Mouse (Mus musculus) urinary bladder, postnatal 0 days (tissue): Measurements from ENCODE around the gene Msantd2. TPM values are rescaled to one million over a fixed set of nuclear protein-coding genes. Genes with fewer than 3 reads are reported as not detected.

ENCODE experiments used
- polyA plus RNA-seq: library from polyadenylated mRNA; unstranded; fragments of >200 nt; fragmentation: Nextera tagmentation; extraction: Ambion mirVana; gene quantifications from 2 replicates; pipeline ENCODE4 v1.2.1, GENCODE M21; 2015

Gene Msantd2
- 6.8 and 7.4 TPM in 2 replicates for polyA plus RNA-seq

DNA sequence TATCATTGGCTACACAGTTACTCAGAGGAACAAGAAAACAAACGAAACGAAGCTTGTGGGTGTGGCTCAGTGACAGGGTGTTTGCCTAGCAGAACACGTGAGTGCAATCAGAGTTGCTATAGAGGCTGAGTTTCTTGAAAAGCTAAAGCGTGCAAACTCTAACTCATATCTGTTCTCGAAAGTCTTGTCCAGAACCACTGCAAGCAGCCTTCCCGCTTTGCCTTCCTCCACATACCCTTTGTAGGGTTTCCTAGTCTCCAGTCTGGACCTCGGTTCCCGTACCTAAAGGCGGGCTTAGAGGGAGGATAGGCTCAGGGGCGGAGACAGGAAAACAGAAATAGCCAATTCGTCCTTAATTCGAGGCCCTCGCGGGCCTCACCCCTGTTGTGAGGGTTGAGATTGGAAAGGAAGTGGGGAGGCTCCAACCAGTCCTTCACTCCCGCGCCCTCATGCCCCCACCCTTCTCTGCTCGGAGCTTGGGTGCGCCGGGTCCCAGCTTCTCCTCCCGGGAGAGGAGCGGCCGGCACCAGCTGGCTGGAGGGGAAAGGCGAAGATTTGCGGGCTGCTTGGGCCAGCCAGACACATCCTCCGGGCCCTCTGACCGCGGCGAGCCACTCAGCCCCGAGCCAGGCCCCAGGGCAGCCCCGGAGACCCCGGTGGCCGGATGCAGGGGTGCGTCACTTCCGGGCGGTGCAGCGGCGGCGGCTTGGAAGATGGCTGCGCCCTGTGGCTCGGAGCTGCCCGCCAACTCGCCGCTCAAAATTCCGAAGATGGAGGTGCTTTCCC lies at the start of gene Msantd2:
Msantd2 (plus strand) TSS at position 709 of the 786 bp plus-strand sequence.

DNA sequence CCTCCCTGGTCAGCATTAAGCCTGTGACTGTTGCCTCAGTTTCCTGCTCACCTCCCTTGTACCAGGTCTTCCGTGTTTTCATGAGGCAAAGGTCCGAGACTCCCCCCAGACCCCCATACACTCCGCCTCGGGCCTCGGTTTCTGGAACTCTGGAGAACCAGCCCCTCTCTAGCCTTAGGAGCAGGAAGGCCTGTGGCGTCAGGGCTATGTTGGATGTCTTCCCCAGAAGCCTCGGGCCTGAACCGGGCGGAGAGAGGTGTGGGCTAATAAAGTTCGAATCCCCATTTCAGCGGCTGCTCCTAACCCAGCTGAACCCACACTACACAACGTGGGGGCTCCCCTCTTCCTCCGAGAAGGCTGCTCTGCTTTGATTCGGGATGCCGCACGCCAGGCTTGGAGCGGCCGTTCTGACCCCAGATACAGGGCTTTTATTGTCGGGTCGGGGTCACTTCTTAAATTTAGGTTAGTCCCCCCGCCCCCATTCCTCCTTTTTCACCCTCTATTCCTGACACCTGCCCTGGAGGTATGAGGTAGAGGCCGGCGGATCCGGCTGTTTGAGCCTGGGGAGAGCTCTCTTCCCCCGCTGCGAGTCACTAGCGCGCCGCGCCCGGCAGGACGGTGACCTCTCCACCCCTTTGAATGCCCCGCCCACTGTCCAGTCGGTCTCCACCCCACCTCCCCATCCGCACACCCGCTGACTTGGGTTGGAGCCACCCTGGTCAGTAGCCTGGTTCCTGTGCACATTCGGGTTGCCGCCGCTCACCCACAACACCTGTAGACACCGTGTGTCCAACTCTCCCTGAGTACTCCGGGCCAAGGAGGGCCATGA lies 38.5 kb downstream of the Msantd2 start, which contains the start of gene Esam:
Esam (plus strand) TSS at position 683 of the 829 bp plus-strand sequence.

DNA sequence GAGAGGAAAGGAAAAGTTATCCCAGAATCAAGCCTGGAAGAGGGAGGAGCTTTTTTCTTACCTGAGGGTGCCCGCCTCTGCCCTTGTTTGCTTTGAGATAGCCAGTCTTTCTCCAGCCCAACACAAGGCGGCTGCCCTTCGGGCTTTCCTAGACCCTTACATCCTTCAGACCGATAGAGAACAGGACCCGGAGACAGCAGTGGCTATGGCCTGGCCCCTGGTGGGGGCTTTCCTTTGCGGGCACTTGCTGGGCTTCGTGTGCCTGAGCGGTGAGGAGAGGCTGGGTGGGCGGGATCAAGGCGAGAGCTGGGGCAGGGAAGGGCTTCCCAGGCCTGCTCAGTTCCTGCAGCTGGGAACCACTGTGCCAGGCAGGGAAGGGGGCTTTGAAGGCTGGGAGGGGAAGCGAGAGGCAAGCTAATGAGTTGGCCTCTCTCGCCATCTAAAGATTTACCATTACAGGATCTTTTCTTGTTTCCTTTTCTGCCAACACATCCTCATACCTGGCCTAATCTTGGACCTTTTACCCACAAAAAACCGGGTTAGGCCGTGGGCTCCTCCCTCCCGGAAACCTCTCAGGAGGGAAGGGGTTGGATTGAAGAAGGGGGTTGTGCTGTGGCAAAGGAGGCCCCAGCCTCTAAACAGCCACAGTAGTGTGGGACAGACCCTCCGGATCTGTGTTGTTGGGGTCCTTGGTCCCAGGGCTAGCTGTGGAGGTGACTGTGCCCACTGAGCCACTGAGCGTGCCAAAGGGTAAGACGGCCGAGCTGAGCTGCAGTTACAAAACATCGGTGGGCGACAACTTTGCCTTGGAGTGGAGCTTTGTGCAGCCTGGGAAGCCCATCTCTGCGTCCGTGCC lies 50.3 kb downstream of the Msantd2 start, which contains the start of gene Vsig2:
Vsig2 (plus strand) TSS at position 86 of the 856 bp plus-strand sequence.

DNA sequence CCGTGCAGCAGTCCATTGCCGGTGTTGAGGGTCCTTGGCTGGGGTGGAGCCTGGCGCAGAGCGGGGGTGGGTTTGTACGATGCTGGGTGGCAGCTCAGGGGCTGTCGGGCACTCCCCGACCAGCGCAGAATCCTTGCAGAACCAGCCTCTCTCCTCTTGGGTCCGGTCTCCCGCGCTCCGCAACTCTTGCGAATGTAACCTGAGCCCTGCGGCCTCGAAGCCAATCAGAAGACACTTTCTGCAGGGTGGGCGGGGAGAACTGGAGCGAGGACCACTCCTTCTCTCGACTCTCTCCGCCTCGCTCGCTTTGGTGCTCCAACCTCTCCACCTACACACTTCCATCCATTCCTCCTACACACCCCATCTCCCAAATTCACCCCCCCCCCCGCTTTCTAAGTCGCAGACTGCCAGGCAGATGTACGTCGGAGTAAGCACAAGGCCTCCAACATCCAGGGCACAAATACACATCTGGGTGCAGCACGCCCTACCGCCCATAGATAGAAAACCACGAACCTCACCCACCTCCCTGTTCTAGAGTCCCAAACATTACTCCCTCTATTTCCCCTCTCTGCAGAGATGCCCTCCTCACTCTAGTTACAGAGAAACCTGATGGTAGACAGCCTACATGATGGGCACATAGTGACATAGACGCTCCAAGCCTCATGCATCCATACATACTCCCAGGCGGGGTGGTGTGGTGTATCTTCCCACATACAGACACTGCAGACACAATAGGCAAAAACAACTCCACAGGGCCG lies 63.6 kb downstream of the Msantd2 start, which contains the start of gene Nrgn:
Nrgn (minus strand) TSS at position 369 of the 758 bp plus-strand sequence.

DNA sequence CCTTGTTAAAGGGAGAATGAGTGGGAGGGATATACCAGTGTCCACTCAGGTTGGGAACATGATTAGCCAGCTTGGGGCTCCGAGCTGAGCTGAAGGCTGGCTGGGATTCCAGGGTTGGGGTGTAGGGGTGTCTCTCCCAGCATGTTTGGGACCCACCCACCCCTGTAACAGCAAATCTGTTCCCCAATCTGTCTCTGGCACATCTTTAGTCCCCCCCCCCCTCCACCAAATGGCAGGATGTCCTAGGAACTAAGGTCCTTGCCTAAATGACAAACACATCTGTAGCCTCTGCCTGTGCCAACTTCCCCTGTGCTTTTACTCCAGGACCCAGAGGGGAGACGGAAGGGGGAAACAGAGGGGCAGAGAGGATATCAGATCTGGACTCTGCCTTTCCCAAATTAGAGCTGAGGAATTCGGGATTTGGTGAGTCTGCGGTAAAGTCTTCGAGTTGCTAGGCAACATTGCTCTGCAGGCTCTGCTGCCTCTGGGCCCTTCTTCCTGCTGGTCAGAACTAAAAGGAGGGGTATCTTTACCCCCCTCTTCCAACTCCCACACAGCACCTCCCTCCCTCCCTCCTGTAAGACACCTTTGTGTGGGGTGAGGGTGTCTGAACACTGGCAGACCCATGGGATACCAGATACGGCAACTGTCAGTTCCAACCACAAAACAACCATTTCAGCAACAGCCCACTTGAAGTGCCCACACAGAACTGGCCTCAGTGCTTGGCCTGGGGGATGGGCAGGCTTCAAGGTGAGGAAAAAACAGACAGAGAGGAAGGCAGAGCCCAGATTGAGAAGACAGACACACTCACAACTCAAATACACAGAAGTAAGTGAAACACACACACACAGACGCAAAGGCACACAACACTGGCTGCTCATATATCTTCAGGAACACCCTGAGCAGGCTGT lies 66.0 kb downstream of the Msantd2 start, which contains the start of gene Siae:
Siae (plus strand) TSS at position 861 of the 911 bp plus-strand sequence.

Other genes starting within 250 kb of the Msantd2 start
- 1.8 and 2.6 TPM in 2 replicates for gene Slc37a2, start 233.6 kb upstream of the Msantd2 start, polyA plus RNA-seq
- gene Ccdc15, start 140.9 kb upstream of the Msantd2 start, polyA plus RNA-seq: 2.4 and 2.5 TPM in 2 replicates
- 0.04 and 0.06 TPM in 2 replicates for gene Hepacam, start 122.0 kb upstream of the Msantd2 start, polyA plus RNA-seq
- 5.7 and 7.4 TPM in 2 replicates for gene Robo4, start 87.4 kb upstream of the Msantd2 start, polyA plus RNA-seq
- gene Robo3, start 56.1 kb upstream of the Msantd2 start, polyA plus RNA-seq: not detected in 2 replicates
- 28.9 and 34.3 TPM in 2 replicates for gene Esam, start 38.8 kb downstream of the Msantd2 start, polyA plus RNA-seq
- 94.0 and 94.3 TPM in 2 replicates for gene Vsig2, start 49.9 kb downstream of the Msantd2 start, polyA plus RNA-seq
- gene Nrgn, start 63.6 kb downstream of the Msantd2 start, polyA plus RNA-seq: 1.6 and 3.7 TPM in 2 replicates
- 5.3 and 6.4 TPM in 2 replicates for gene Siae, start 66.4 kb downstream of the Msantd2 start, polyA plus RNA-seq
- gene Spa17, start 124.4 kb downstream of the Msantd2 start, polyA plus RNA-seq: 3.1 and 3.4 TPM in 2 replicates
- 133 and 144 TPM in 2 replicates for gene Tbrg1, start 168.0 kb downstream of the Msantd2 start, polyA plus RNA-seq
- 0.10 TPM in 1 of 2 replicates, not detected in the other for gene Panx3, start 179.9 kb downstream of the Msantd2 start, polyA plus RNA-seq
- gene Olfr160, start 226.9 kb downstream of the Msantd2 start, polyA plus RNA-seq: not detected in 2 replicates